Mouse (Mus musculus) heart, adult 11 months (tissue): ENCODE measurements around the gene Samd5.

Experiments used
- DNase-seq: peaks from one replicate; pipeline ENCODE4 v3.0.0; 2022

Samd5 gene

DNA sequence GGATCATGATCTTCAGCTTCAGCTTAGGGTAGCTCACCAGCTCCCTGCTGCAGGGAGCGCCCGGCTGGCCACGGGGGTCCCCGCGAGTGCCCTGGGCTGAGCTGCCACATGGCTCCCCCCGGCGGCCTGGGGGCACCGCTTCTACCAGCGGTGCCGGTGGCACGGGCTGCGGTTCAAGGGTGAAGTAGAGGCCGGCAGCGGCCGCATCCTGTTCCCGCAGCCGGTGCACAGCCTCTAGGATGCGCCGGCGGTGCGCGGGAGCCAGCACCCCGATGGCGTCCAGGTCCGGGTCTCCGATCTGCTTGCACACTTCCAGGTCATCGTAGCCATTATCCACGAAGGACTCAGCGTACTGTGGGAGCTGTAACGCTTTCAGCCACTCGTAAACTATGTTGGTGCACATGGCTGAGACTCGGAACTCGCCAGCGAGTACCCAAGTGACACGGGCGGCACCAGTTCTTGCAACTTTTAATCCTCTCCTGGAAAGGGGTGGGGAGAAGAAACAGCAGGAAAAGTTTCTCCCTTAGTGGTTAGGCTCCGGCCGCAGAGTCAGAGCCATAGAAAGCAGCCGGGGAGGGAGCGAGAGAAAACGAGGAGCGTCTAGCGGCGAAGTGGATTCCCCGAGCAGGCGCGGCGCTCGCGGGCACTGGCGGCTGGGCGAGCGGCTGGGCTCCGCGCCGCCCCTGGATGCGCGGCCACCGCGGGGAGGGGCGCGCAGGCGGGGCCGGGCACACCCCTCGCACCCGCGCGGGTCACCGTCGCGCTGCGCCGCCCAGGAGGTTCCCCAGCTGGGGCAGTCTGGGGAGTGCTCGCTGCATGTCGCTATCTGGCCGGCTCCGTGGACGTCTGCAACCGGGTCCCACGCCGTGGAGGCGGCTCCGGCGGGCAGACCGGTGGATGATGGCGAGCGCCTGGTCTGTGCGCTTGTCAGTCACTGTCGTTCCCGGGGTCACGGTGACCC lies at the start of gene Samd5:
Gene Samd5, minus strand, starts transcription at position 648 of the 961 bp plus-strand sequence.
- DNase-seq, result peak; percentile 96

DNA sequence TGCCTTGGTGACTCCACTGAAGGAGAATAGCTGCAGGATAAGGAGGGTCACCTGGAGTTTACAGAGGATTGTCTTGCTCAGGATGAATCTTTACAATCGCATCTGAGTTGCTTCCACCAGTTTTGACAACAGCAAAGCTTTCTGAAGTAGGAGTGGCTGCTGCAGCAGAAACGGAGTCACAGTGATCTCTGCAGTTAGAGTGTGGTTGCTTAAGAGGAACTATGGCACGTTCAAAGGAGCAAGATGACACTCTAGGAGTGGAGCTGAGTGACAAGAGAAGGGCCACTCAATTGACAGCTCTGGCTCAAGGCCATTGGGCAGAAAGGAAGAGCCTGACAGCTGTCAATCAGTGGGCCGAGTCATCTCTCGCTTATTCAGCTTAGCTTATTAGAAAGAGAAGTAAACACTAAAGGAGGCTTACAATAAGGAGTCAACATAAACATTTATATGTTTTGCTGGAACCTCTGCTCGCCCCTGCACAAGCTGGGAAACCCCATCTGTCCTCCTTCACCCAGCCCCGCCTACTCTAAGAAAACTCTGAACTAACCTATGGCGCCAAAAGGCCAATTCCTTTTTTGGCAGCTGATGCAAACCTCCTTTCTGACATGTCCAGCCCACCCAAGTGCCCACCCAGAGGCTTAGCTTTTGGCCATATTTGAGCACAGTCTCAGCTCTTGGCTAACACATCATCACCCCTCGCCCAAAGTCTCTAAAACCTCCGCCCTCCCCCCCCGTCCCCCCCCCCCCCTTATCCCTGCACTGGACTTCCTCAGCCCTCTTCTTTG lies 47.7 kb upstream of the Samd5 start:
- peak; percentile 71 for DNase-seq

DNA sequence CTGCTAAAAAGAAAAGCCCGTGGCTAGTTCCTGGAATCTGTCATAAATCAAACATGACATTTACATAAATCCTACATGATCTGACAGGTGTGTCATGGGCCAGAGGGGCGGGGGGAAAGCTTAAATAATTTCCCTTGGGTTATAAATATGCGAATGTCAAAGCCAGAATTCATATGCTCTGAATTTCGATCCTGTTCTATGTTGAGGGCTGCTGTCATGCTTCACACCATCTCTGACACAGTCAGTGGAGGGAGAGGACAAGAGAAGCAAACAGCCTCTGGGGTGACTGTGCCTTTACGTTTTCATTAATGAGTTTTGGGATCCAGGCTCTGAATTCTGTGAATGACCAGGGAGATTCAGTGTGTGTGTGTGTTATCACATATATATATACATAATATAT lies 45.0 kb upstream of the Samd5 start:
- DNase-seq, result peak; percentile 59

DNA sequence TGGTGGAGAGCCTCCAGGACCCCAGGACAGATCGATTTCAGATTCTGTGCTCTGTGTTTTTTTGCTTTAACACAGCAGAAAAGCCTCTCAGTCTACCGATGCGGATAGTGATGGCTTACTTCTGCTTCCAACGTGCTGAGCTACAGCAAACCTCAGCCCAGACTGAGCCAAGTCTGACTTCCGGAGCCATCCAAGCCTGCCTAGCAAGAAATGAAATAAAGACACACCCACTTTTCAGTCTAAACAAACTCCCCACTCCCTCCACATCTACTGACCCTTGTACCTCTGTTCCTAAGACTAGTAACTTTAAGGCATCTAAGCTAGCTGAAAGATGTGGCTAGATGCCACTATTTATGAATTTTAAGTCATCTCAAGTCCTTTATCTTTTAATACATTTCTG lies 43.1 kb upstream of the Samd5 start:
- peak; percentile 88 for DNase-seq

DNA sequence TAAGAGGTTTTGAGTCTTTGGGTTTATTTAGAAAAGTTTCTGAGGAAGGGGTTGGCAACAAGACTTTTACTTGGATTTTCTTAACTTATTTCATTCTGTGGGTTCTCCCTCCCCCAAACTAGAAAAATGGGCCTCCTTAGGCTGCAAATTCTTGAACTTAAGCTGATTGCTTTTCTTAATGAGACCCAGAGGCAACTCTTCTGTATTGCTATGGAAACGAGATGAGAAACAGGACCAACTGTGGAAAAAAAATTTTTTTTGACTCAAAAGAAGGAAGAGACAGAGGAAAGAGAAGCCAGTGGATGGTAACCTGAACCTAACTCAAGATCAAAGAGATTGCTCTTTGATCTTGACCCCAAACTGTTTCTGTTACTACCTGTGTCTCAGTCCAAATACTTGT lies 29.9 kb upstream of the Samd5 start:
- peak; percentile 10 for DNase-seq

DNA sequence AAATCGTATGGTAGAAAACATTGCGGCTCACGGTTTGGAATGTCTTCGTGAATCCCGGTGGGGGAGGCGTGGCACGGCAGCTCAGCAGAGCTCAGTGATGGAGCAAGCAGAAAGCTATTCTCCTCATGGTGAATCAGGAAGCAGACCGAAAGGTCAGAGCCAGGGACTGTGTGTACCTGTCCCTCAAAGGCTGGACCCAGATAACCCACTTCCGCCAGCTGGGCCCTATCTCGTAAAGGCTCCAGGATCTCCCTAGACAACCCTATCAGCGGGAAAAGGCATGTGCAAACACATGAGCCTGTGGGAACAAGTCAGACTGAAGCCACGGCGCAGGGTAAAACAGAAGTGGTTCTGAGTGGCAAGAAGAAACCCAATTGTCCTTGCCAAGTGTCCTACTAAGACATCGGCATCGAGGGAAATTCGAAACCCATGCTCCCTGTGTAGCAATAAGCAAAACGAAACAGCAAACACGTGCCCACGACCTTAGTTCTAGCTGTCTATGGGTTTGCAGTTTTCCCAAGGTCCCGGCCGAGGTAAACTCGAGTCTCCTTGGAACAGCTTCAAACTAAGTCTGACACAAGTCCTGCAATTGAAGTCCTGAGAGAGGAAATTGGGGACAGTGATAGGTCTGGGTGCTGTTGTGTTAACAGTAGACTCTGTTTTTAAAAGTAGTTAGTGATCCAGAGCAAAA lies 24.2 kb upstream of the Samd5 start:
- peak; percentile 97 for DNase-seq

DNA sequence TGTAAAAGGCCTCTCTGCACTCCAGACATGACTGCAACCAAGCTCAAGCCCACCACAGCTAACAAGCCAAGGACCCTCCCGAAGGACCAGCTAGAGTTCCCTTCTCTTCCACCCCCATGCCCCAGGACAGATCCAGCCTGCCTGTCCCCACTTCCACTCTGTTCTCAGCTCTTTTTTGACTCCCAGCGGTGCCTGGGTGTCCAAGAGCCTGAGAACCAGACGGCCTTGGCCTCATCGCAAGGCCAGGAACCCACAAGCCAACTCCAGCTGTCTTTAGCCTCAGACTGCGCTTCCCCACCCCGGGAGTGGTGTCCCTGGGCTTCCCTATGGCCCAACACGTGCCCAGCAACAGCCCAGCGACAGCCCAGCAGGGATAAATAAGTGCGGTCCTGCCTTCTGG lies 23.1 kb upstream of the Samd5 start:
- peak; percentile 93 for DNase-seq

DNA sequence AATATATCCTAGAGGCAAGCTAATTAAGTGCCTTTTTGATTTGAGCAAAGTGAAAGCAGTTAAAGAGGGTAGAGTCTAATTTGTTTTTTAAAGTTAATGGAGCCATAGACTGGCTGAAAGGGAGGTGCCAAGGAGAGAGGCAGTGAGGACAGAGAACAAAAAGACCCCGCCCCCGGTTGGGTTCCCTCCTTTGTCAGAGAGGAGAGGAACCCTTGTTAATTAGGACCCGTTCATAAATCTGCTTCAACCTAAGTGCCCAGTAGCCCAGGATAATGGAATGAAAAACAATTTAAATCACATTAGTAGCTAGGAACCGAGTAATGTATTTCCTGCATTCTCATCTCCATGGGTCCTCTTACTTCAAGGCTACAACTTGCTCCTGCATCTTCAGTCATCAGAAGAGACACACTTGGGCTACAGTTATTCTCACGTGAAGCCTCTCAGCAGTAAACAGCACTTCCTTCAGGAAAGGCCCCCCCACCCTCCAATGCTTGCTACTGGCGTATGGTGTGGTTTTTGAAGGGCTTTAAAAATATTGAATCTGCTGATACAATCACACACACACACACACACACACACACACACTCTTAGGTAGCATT lies 21.6 kb upstream of the Samd5 start:
- DNase-seq, result peak; percentile 66

DNA sequence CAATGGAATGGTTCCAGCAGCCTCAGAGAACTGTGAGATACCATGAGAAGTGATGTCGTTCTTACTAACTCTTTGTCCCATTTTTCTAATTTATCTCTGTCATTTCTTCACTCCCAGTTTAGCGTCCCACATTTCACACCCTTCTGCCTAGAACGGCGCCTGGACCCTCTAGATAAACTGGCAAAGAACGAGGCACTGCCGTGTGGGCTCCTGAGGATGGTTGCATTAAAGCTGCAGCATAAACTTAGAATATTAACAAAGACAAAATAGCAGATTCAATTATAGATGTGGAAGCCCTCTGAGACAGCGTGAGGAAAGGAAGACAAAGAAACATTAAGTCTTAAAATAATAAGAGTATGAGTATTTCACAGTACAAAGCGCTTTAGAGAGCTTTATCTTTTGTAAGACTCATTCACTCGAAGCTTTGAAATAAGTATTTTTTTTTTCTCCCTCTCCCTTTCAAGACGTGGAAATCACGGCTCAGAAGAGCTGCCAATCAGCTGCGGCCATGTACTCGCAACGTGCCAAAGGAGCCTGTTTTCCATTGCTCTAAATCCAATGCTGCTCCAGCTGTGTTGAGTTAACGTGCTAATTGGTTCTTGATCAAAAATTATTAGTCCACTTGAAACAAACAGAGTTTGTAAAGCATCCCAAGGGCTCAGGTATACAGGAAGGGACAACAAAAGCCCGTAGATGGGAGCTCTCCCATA lies 19.1 kb upstream of the Samd5 start:
- peak; percentile 40 for DNase-seq

DNA sequence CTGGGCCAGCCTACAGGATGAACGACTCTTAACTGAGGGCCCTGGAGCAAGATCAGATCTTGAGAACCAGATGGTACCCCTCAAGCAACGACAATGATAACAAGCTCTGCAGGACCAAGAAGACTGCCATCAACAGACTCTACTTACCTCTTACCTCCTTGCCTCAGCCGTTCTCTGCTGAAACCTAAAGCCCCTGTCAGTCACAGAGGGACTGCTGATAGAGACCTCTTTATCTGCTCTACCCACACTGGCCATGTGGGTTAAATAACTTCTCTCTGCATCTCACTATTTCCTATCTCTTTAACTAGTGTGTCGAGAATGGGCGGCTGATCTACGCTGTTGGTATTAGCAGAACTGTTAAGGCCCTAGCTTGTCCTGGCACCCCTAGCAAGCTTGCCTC lies 5.9 kb upstream of the Samd5 start:
- DNase-seq, result peak; percentile 60

DNA sequence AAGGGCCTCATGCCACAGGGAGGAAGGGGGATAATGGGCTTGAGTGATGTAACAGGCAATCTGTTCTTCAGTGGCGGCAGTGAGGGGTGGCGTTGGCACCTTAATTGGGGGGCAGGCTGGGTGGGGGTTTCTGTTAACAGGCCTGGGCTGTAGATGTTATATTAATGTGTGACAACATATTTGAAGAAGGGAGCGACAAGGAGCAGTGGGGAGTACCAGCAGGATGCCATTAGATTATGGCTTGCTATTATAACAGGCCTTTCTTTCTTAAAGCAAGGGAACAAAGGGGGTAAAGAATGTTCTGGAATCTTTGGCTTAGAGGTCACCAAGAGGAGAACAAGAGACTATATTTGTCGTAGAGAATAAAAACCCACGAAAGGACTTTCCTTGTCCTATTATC lies 4.9 kb upstream of the Samd5 start:
- peak; percentile 17 for DNase-seq

DNA sequence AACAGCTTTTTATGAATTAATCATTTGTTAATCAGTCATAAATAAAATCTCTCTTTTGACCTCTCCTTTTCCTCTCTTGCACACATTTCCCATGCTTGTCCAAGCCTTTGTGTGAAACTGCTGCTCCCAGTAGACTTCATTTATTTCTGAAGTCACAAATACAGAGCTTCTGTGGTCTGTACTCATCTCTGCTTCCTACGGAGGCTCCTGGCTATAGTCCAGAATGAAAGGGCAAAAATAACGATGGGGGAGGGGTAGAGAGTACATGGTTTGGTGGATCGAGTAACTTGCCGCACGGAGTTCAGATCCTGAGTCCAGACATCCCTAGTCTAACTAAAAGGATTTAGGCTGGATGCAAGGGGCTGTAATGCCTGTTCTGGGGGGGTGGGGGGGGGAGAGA lies 3.1 kb upstream of the Samd5 start:
- peak; percentile 56 for DNase-seq

DNA sequence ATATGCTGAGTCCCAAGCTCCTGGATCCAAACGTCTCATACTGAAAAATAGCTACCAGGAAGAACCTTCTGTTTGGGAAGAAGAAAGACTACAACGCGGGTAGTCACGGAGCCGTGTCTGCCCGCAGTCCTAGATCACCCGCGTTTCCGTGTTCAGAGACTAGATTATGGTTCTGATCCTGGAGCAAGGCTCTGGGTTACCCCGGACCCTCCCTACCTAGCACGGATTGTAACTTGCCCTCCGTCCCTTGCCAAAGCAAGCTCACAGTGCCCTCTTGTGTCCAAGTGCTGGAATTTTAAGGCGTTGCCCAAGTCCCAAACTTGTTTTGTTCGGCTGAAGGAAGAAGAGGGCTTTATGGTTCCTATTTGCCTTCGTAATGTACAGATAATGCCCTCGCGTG lies 1.9 kb upstream of the Samd5 start:
- peak; percentile 96 for DNase-seq

DNA sequence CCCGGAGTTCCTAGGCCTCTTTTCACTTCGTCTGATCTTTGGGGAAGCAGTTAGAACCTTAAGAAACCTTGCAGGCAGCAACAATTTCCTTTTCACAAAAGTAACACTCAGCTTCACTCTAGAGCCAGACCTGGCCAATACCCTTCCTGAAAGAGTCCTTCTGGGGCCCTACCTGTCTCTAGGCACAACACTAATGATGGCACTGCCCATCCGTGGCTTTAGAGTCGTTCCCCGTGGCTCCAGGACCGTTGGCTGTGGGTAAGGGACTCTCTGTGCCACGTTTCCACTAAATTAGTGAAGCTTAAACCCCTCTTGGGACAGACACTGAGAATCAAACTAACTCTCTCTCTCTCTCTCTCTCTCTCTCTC lies 1.4 kb upstream of the Samd5 start:
- no peak for DNase-seq

DNA sequence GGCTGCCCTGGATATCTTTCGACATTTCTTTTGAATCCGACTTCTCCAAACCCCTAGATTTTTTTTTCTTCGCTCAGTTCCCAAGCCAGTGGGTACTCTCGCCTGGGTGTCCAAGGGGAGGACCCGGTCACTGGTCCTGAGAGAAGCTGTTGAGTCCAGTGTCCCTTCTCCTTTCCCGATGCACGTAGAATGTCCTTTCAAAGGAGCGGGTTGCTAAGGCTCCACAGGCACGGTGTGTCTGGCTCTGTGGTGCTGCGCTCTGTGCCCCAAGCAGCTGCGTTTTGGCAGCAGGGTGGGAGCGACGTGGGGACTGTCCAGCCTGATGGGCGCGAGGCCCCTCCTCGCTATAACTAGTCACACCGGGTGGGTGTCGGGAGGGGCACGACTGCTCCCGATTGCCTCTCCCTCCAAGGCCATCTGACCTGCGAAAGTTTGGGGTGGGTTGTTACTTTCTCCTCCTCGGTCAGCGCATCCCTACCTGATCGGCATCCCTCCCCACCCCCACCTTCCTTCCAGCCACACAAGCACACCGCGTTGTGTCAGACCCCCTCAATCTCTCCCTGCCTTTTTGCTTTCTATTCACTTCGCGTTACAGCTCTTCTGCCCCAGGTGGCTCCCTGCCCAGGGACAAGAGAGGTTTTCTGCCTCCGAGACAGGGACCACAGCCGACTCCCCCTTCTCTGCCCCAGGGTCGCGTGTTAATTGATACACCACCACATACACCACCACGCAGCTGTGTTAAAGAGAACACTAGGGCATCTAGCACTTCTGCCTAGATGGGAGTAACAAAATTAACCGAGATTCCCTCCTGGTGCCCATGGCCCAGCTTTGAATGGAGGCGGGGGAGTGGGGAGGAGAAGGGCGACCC lies 776 bp upstream of the Samd5 start:
- DNase-seq, result peak; percentile 91

DNA sequence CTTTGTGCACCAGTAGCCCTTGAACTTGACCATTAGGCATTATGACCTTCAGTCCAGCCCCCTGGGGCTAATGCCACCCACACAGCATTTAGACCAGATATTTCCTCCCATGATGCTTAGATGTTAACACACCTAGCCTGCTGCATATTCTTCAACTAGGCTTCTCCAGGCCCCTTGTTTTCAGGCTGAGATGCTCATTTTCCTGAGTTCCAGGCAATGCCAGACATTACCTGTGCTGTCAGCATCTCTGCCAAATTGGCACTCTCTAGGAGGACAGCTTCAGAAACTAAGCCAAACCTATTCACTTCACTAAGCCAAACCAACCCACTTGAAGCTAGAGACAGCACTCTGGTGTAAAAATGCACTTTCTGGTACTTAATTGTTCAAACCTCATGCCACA lies 1.7 kb downstream of the Samd5 start:
- DNase-seq, result peak; percentile 74

DNA sequence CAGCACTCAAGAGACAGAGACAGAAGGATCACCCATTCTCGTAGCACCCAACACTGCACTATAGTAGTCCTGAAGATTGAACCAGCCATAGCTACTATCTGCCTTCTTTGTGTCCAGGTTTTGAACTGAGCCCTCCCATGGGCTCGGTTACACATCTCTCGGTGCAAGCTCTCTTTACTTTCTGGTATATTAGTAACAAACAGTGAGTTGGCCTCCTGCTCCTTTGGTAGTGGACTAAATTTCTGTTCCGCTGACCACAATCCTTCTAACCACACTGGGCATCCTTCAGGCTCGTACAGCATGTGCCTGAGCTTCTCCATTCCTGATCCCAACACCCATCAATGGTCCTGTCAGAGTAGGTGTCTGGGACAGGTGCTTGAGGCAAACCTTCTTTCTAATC lies 2.3 kb downstream of the Samd5 start:
- peak; percentile 68 for DNase-seq

DNA sequence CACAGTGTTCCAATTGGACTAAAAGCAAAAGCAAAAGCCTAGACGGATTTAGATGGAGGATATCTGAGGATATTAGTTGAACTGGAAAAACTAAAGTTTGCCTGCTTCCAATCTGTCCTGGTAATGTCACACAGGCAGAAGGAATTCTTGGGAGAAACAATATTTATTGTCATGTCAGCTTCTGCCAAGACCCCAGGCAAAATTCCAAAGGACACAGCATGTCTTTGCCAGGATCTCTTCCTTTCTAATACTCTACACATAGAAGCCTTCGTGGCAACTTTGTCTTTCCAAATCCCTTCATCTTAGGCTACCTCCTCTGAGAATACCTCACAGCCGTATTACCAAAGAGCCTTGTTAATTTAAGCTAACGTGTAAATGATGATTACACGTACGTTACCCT lies 4.7 kb downstream of the Samd5 start:
- DNase-seq, result peak; percentile 13

DNA sequence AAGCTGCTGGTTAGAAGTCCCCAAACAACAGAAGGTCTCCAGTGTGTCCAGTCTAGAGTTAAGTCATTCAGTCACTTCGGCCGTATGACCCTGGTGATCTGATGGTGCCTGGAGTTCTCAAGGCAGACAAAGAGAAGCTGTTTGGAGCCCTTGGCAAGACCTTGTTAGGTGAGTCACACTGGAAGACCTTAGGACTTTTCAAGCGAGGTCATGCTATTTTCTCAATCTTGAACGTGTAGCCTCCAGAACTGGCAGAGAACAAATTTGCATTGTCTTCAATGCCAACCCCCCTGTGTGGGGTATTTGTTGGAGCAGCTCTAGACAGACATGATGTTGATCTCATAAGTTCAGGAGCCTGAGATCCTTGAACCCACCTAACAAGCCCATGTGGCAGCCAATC lies 6.2 kb downstream of the Samd5 start:
- DNase-seq, result no peak

DNA sequence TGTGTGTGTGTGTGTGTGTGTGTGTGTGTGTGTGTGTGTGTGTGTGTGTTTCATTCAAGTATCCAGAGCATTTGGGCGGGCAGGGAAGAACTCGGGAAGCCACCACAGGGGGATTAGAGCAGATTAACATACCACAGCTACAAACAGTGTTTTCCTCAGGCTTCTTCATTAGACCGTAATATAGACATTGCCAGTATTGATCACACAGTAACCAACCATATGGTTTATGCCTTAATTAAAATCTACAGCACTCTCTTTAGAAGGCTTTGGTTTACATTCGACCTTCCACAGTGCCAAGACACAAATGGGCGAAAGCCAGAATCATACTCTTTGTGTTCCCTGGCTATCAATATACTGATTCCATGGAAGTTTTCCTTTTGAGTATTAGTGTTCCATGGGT lies 22.1 kb downstream of the Samd5 start:
- DNase-seq, result no peak
